In the genomic region with DNA sequence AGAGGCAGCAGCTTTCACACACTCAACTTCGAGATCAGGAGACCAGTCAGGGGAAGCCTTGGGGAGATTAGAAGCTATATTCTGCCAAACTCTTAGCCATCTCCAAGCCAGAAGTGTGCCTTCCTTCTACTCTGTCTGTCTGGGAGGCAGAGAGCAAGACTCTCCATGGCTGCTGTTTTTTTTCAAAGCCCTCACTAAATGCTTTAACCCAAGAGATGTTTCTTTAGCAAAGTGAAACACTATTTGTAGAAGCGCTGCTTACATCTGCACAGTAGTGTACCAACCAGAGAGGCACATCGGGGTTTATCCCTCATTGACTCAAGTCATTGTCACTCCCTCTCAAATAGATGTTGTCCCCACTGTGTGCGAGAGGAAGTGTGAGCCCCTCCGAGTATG, we compare ENCODE assay signal across 13 mouse cellular contexts.
DNase-seq lines count a peak whose midpoint lies in the region; ATAC-seq and TF ChIP-seq lines count a peak whose summit lies in the region.
"Had no signal": no experiment of that assay in that cellular context is flagged by ENCODE, and none has a peak within 500 bp of the region (broad histone marks: within the 10 kb centered on the region; RNA-seq: fewer than 3 reads in every experiment).

No protein-coding gene starts in this region.

- intact Hi-C loops in gastrocnemius, adult 2 months (cut with DNase I): no loop called here
- intact Hi-C loops in left cerebral cortex, postnatal 25 days (cut with DNase I): no loop called here

- H3K27ac ChIP-seq in embryonic facial prominence, embryonic 14.5 days (replicated peaks; ENCODE audit: low read depth, low read length): peak overlapping the region; percentile 55; the same call in 1 of the 2 replicates
- no peak overlapping the region; the same call in 1 of the 2 replicates for H3K27ac ChIP-seq in embryonic facial prominence, embryonic 10.5 days (replicated peaks)
- peak overlapping the region; percentile 44; the same call in 1 of the 2 replicates for H3K27ac ChIP-seq in forebrain, embryonic 13.5 days
- H3K27ac ChIP-seq in intestine, embryonic 14.5 days (ENCODE audit: low read depth): peak overlapping the region; percentile 34; the same call in 1 of the 2 replicates
- H3K27ac ChIP-seq in midbrain, embryonic 16.5 days (ENCODE audit: low read length): peak overlapping the region; percentile 23; the same call in 1 of the 2 replicates
- H3K27ac ChIP-seq in gastrocnemius, adult 2 months: no peak overlapping the region
- H3K27ac ChIP-seq: embryonic facial prominence, embryonic 13.5 days; left cerebral cortex, adult 2 months had no signal

- no peak for DNase-seq in embryonic facial prominence, embryonic 14.5 days (ENCODE audit: low spot score)
- no peak for DNase-seq in embryonic facial prominence, embryonic 10.5 days (ENCODE audit: low spot score)
- no peak for DNase-seq in intestine, embryonic 14.5 days (ENCODE audit: low spot score)
- DNase-seq in cerebellum, postnatal 10 days: no peak
- no peak for DNase-seq in gastrocnemius, adult 2 months
- no peak for DNase-seq in left cerebral cortex, postnatal 25 days (ENCODE audit: low spot score in 2 of 2)
- DNase-seq: kidney, postnatal 14 days; lung, embryonic 14.5 days had no signal

- H3K4me2 ChIP-seq in embryonic facial prominence, embryonic 14.5 days (ENCODE audit: low read depth, low read length): no peak overlapping the region
- H3K4me2 ChIP-seq in forebrain, embryonic 13.5 days: peak overlapping the region; percentile 40
- H3K4me2 ChIP-seq in intestine, embryonic 14.5 days (ENCODE audit: low read length): no peak overlapping the region
- H3K4me2 ChIP-seq in midbrain, embryonic 16.5 days (ENCODE audit: low read length): peak overlapping the region; percentile 31; the same call in 1 of the 2 replicates
- H3K4me2 ChIP-seq: lung, embryonic 14.5 days had no signal

- no peak for ATAC-seq in embryonic facial prominence, embryonic 14.5 days (ENCODE audit: low read depth)
- no peak for ATAC-seq in forebrain, embryonic 13.5 days
- ATAC-seq in intestine, embryonic 14.5 days (replicated peaks; ENCODE audit: low FRiP score, low TSS enrichment, low read depth): peak; percentile 26; the same call in 1 of the 2 replicates
- peak; percentile 40; the same call in 1 of the 2 replicates for ATAC-seq in midbrain, embryonic 16.5 days

- H3K4me1 ChIP-seq in embryonic facial prominence, embryonic 14.5 days (ENCODE audit: control insufficient read depth, insufficient read depth, low read length): peaks cover 11% of the 10 kb centered on the region
- H3K4me1 ChIP-seq in embryonic facial prominence, embryonic 10.5 days: peaks cover 23% of the 10 kb centered on the region
- peaks cover 35% of the 10 kb centered on the region for H3K4me1 ChIP-seq in forebrain, embryonic 13.5 days
- H3K4me1 ChIP-seq in intestine, embryonic 14.5 days (replicated peaks; ENCODE audit: control insufficient read depth, insufficient read depth, low read length): peaks cover 10% of the 10 kb centered on the region
- H3K4me1 ChIP-seq in midbrain, embryonic 16.5 days (ENCODE audit: control insufficient read depth, insufficient read depth, low read length): peaks cover 19% of the 10 kb centered on the region

- no peak overlapping the region for H3K4me3 ChIP-seq in embryonic facial prominence, embryonic 14.5 days (ENCODE audit: low read depth, low read length)
- no peak overlapping the region for H3K4me3 ChIP-seq in embryonic facial prominence, embryonic 10.5 days
- H3K4me3 ChIP-seq in forebrain, embryonic 13.5 days: no peak overlapping the region
- no peak overlapping the region for H3K4me3 ChIP-seq in intestine, embryonic 14.5 days (ENCODE audit: low read depth, low read length)
- H3K4me3 ChIP-seq in midbrain, embryonic 16.5 days (ENCODE audit: low read depth, low read length): no peak overlapping the region
- no peak overlapping the region for H3K4me3 ChIP-seq in gastrocnemius, adult 2 months
- H3K4me3 ChIP-seq: embryonic facial prominence, embryonic 13.5 days; left cerebral cortex, adult 2 months; megakaryocyte, embryonic 14.5 days had no signal

- TF ChIP-seq CTCF in gastrocnemius, adult 2 months (IDR thresholded peaks at IDR 0.05): no peak

- no peaks in the 10 kb centered on the region for H3K9me3 ChIP-seq in embryonic facial prominence, embryonic 14.5 days (ENCODE audit: control insufficient read depth, low read length)
- no peaks in the 10 kb centered on the region for H3K9me3 ChIP-seq in embryonic facial prominence, embryonic 10.5 days
- no peaks in the 10 kb centered on the region for H3K9me3 ChIP-seq in forebrain, embryonic 13.5 days (replicated peaks)
- H3K9me3 ChIP-seq in intestine, embryonic 14.5 days (ENCODE audit: control insufficient read depth, low read length): no peaks in the 10 kb centered on the region
- H3K9me3 ChIP-seq in midbrain, embryonic 16.5 days (replicated peaks; ENCODE audit: control insufficient read depth, low read length, poor library complexity, severe bottlenecking): no peaks in the 10 kb centered on the region
- H3K9me3 ChIP-seq: embryonic facial prominence, embryonic 13.5 days; megakaryocyte, embryonic 14.5 days had no signal

- H3K36me3 ChIP-seq in embryonic facial prominence, embryonic 14.5 days (ENCODE audit: control insufficient read depth, insufficient read depth, low read length): no peaks in the 10 kb centered on the region
- H3K36me3 ChIP-seq in embryonic facial prominence, embryonic 10.5 days (replicated peaks): no peaks in the 10 kb centered on the region
- H3K36me3 ChIP-seq in forebrain, embryonic 13.5 days (ENCODE audit: poor library complexity, severe bottlenecking): no peaks in the 10 kb centered on the region
- H3K36me3 ChIP-seq in intestine, embryonic 14.5 days (ENCODE audit: control insufficient read depth, insufficient read depth, low read length): no peaks in the 10 kb centered on the region
- no peaks in the 10 kb centered on the region for H3K36me3 ChIP-seq in midbrain, embryonic 16.5 days (ENCODE audit: control insufficient read depth, insufficient read depth, low read length)
- H3K36me3 ChIP-seq: embryonic facial prominence, embryonic 13.5 days had no signal

- no peaks in the 10 kb centered on the region for H3K27me3 ChIP-seq in embryonic facial prominence, embryonic 14.5 days (replicated peaks; ENCODE audit: control insufficient read depth, insufficient read depth, low read length)
- H3K27me3 ChIP-seq in embryonic facial prominence, embryonic 10.5 days (replicated peaks; ENCODE audit: low read depth, poor library complexity, severe bottlenecking): peaks cover 6% of the 10 kb centered on the region; the same call in 1 of the 2 replicates
- peaks cover 8% of the 10 kb centered on the region; the same call in 1 of the 2 replicates for H3K27me3 ChIP-seq in forebrain, embryonic 13.5 days
- H3K27me3 ChIP-seq in intestine, embryonic 14.5 days (replicated peaks; ENCODE audit: control insufficient read depth, insufficient read depth, low read length): no peaks in the 10 kb centered on the region
- no peaks in the 10 kb centered on the region for H3K27me3 ChIP-seq in midbrain, embryonic 16.5 days (ENCODE audit: control insufficient read depth, insufficient read depth, low read depth, low read length)
- H3K27me3 ChIP-seq: embryonic facial prominence, embryonic 13.5 days; megakaryocyte, embryonic 14.5 days had no signal

- WGBS in embryonic facial prominence, embryonic 14.5 days: 55% methylated on average over 5 of the region's 5 CpGs
- 59% methylated on average over 5 of the region's 5 CpGs for WGBS in embryonic facial prominence, embryonic 10.5 days
- 28% methylated on average over 5 of the region's 5 CpGs for WGBS in forebrain, embryonic 13.5 days
- WGBS in intestine, embryonic 14.5 days: 62% methylated on average over 5 of the region's 5 CpGs
- 23% methylated on average over 5 of the region's 5 CpGs for WGBS in midbrain, embryonic 16.5 days

- H3K9ac ChIP-seq in embryonic facial prominence, embryonic 14.5 days (ENCODE audit: low read depth, low read length): no peak overlapping the region
- H3K9ac ChIP-seq in forebrain, embryonic 13.5 days: no peak overlapping the region
- H3K9ac ChIP-seq in intestine, embryonic 14.5 days (ENCODE audit: low read length): no peak overlapping the region
- no peak overlapping the region for H3K9ac ChIP-seq in midbrain, embryonic 16.5 days (ENCODE audit: low read depth, low read length)
- H3K9ac ChIP-seq: embryonic facial prominence, embryonic 13.5 days; lung, embryonic 14.5 days had no signal

Comparison
In these comparisons a context has a peak if more than half of its experiments do, and no peak if none do; other contexts are left out.
1. H3K27ac ChIP-seq: peak in embryonic facial prominence, embryonic 14.5 days (single experiment), forebrain, embryonic 13.5 days (single experiment), intestine, embryonic 14.5 days (single experiment) and midbrain, embryonic 16.5 days (single experiment); none in embryonic facial prominence, embryonic 10.5 days (single experiment) and gastrocnemius, adult 2 months (single experiment).
2. ATAC-seq: peak in intestine, embryonic 14.5 days (single experiment) and midbrain, embryonic 16.5 days (single experiment); none in embryonic facial prominence, embryonic 14.5 days (single experiment) and forebrain, embryonic 13.5 days (single experiment).
3. H3K4me2 ChIP-seq: peak in forebrain, embryonic 13.5 days (single experiment) and midbrain, embryonic 16.5 days (single experiment); none in embryonic facial prominence, embryonic 14.5 days (single experiment) and intestine, embryonic 14.5 days (single experiment).